Mouse (Mus musculus) neural tube, embryonic 15.5 days (tissue): ENCODE results near the gene Agap3. TPM values are rescaled to one million over a fixed set of nuclear protein-coding genes. Genes with fewer than 3 reads are reported as not detected.

Experiments used
- ATAC-seq: fragments of 200-750 bp; cut with Nextera tagmentation; 2 replicates; pipeline ENCODE4 v1.8.0; 2017; ENCODE audit warnings: mild to moderate bottlenecking, moderate TSS enrichment, moderate library complexity; ENCODE audit not compliant: low FRiP score
- H3K27ac ChIP-seq: fragments of 300-500 bp; sonication (generic); replicated peaks from 2 replicates; pipeline ENCODE4 v1.5.1; 2015; ENCODE audit warnings: mild to moderate bottlenecking, inconsistent platforms
- H3K27me3 ChIP-seq: fragments of 300-500 bp; sonication (generic); replicated peaks from 2 replicates; pipeline ENCODE4 v1.6.1; 2015; ENCODE audit warnings: inconsistent platforms
- H3K36me3 ChIP-seq: fragments of 300-500 bp; sonication (generic); 2 replicates; pipeline ENCODE4 v1.6.1; 2015; ENCODE audit warnings: inconsistent platforms
- H3K4me1 ChIP-seq: fragments of 300-500 bp; sonication (generic); 2 replicates; pipeline ENCODE4 v1.6.1; 2015; ENCODE audit warnings: inconsistent platforms
- H3K4me2 ChIP-seq: fragments of 300-500 bp; sonication (generic); 2 replicates; pipeline ENCODE4 v1.6.1; 2015; ENCODE audit warnings: inconsistent platforms, mild to moderate bottlenecking, moderate library complexity
- H3K4me3 ChIP-seq: fragments of 300-500 bp; sonication (generic); replicated peaks from 2 replicates; pipeline ENCODE4 v1.5.1; 2015; ENCODE audit warnings: mild to moderate bottlenecking, inconsistent platforms
- H3K9ac ChIP-seq: fragments of 300-500 bp; sonication (generic); replicated peaks from 2 replicates; pipeline ENCODE4 v1.6.1; 2015; ENCODE audit warnings: mild to moderate bottlenecking, inconsistent platforms
- H3K9me3 ChIP-seq: fragments of 300-500 bp; sonication (generic); replicated peaks from 2 replicates; pipeline ENCODE4 v1.6.1; 2016; ENCODE audit warnings: inconsistent platforms
- WGBS: fragments of 180-500 bp; shearing (Covaris S2); methylation state at CpG from one replicate; pipeline ENCODE4 v1.1.7; 2015; ENCODE audit warnings: mixed read lengths; 5-methylcytosine and 5-hydroxymethylcytosine counted together
- polyA plus RNA-seq: library from polyadenylated mRNA; unstranded; fragments of >200 nt; fragmentation: Nextera tagmentation; extraction: Ambion mirVana; gene quantifications from 2 replicates; pipeline ENCODE4 v1.2.1, GENCODE M21; 2015

The Agap3 gene
- 60.2 and 101 TPM in 2 replicates for polyA plus RNA-seq

GRCm38 (mm10) chr5:24452030-24452690 lies at the start of gene Agap3:
Agap3 (plus strand) TSS chr5:24452177.
- Histone ChIP-seq H3K4me3 (peak within 1 kb of the TSS; percentile 85), H3K4me1 (peaks cover 62% of the 10 kb centered on the region), H3K4me2 (peak within 1 kb of the TSS; percentile 91), H3K9me3 (no peaks in the 10 kb centered on the region), H3K9ac (peak within 1 kb of the TSS; percentile 85), H3K27me3 (0 out of 2 replicates have a peak, but pooled peaks cover 3% of the 10 kb centered on the region), H3K27ac (peak within 1 kb of the TSS; percentile 93), H3K36me3 (no peaks in the 10 kb centered on the region)
- under 1% methylated on average over 44 of the region's 85 CpGs for WGBS
- ATAC-seq = peak; percentile 14

- no peak overlapping the region for H3K4me2 ChIP-seq
- no peak overlapping the region for H3K4me3 ChIP-seq
- H3K9me3 ChIP-seq = no peaks in the 10 kb centered on the region
- no peak overlapping the region for H3K9ac ChIP-seq
- H3K4me1 ChIP-seq = peaks cover 6% of the 10 kb centered on the region; the same call in 1 of the 2 replicates
- WGBS = 79% methylated on average over 6 of the region's 6 CpGs
- no peak for ATAC-seq
- no peak overlapping the region for H3K27ac ChIP-seq
- no peaks in the 10 kb centered on the region for H3K27me3 ChIP-seq
- H3K36me3 ChIP-seq = peaks cover 38% of the 10 kb centered on the region
These were observed 47.2 kb upstream of the Agap3 start for GRCm38 (mm10) chr5:24404594-24405360.

GRCm38 (mm10) chr5:24405389-24405876 lies 46.5 kb upstream of the Agap3 start:
- no peak overlapping the region for H3K4me3 ChIP-seq
- H3K9ac ChIP-seq = no peak overlapping the region
- no peak for ATAC-seq
- peaks cover 36% of the 10 kb centered on the region for H3K36me3 ChIP-seq
- no peaks in the 10 kb centered on the region for H3K9me3 ChIP-seq
- 74% methylated on average over 3 of the region's 3 CpGs for WGBS
- no peak overlapping the region for H3K4me2 ChIP-seq
- no peaks in the 10 kb centered on the region for H3K27me3 ChIP-seq
- peaks cover 6% of the 10 kb centered on the region; the same call in 1 of the 2 replicates for H3K4me1 ChIP-seq
- no peak overlapping the region for H3K27ac ChIP-seq

GRCm38 (mm10) chr5:24408651-24409050 lies 43.3 kb upstream of the Agap3 start:
- no peak overlapping the region for H3K4me2 ChIP-seq
- ATAC-seq = no peak
- H3K9me3 ChIP-seq = no peaks in the 10 kb centered on the region
- WGBS = 92% methylated on average over 13 of the region's 13 CpGs
- H3K36me3 ChIP-seq = peaks cover 24% of the 10 kb centered on the region
- no peak overlapping the region for H3K27ac ChIP-seq
- H3K9ac ChIP-seq = no peak overlapping the region
- no peak overlapping the region for H3K4me3 ChIP-seq
- H3K27me3 ChIP-seq = no peaks in the 10 kb centered on the region
- no peaks in the 10 kb centered on the region for H3K4me1 ChIP-seq

GRCm38 (mm10) chr5:24409466-24409865 lies 42.5 kb upstream of the Agap3 start:
- Histone ChIP-seq H3K4me1 (no peaks in the 10 kb centered on the region), H3K36me3 (peaks cover 24% of the 10 kb centered on the region), H3K4me2 (no peak overlapping the region), H3K27me3 (no peaks in the 10 kb centered on the region), H3K4me3 (no peak overlapping the region), H3K27ac (no peak overlapping the region), H3K9me3 (no peaks in the 10 kb centered on the region), H3K9ac (no peak overlapping the region)
- 78% methylated on average over 2 of the region's 2 CpGs for WGBS
- no peak for ATAC-seq

GRCm38 (mm10) chr5:24412063-24412462 lies 39.9 kb upstream of the Agap3 start:
- 90% methylated on average over 2 of the region's 2 CpGs for WGBS
- ATAC-seq = no peak
- H3K4me1 ChIP-seq = peaks cover 12% of the 10 kb centered on the region
- peaks cover 5% of the 10 kb centered on the region for H3K36me3 ChIP-seq
- no peak overlapping the region for H3K27ac ChIP-seq
- H3K4me3 ChIP-seq = no peak overlapping the region
- no peaks in the 10 kb centered on the region for H3K27me3 ChIP-seq
- no peak overlapping the region for H3K4me2 ChIP-seq
- H3K9ac ChIP-seq = no peak overlapping the region
- no peaks in the 10 kb centered on the region for H3K9me3 ChIP-seq

- Histone ChIP-seq H3K4me3 (no peak within 1 kb of the TSS), H3K27ac (no peak within 1 kb of the TSS), H3K9ac (no peak within 1 kb of the TSS), H3K4me1 (peaks cover 12% of the 10 kb centered on the region), H3K27me3 (no peaks in the 10 kb centered on the region), H3K4me2 (no peak within 1 kb of the TSS), H3K9me3 (no peaks in the 10 kb centered on the region), H3K36me3 (peaks cover 3% of the 10 kb centered on the region)
- no peak for ATAC-seq
- WGBS = 52% methylated on average over 11 of the region's 11 CpGs
These were observed 38.8 kb upstream of the Agap3 start, which contains the start of gene Asic3 for GRCm38 (mm10) chr5:24413042-24413693. Asic3 (plus strand) TSS chr5:24413392.

- Histone ChIP-seq H3K9ac (no peak overlapping the region), H3K36me3 (peaks cover 11% of the 10 kb centered on the region), H3K4me1 (peaks cover 14% of the 10 kb centered on the region), H3K4me2 (no peak overlapping the region), H3K27me3 (no peaks in the 10 kb centered on the region), H3K27ac (no peak overlapping the region), H3K9me3 (no peaks in the 10 kb centered on the region), H3K4me3 (no peak overlapping the region)
- no peak for ATAC-seq
- 84% methylated on average over 13 of the region's 13 CpGs for WGBS
These were observed 38.0 kb upstream of the Agap3 start for GRCm38 (mm10) chr5:24413938-24414337.

- H3K4me3 ChIP-seq = no peak overlapping the region
- H3K27me3 ChIP-seq = no peaks in the 10 kb centered on the region
- WGBS = 5% methylated on average over 21 of the region's 21 CpGs
- no peaks in the 10 kb centered on the region for H3K9me3 ChIP-seq
- peak; percentile 66 for ATAC-seq
- H3K27ac ChIP-seq = no peak overlapping the region
- peaks cover 18% of the 10 kb centered on the region for H3K4me1 ChIP-seq
- peak overlapping the region; percentile 34 for H3K4me2 ChIP-seq
- H3K9ac ChIP-seq = no peak overlapping the region
- peaks cover 27% of the 10 kb centered on the region for H3K36me3 ChIP-seq
These were observed 35.7 kb upstream of the Agap3 start for GRCm38 (mm10) chr5:24416222-24416736.

GRCm38 (mm10) chr5:24417587-24417986 lies 34.4 kb upstream of the Agap3 start:
- 92% methylated on average over 10 of the region's 10 CpGs for WGBS
- Histone ChIP-seq H3K27me3 (no peaks in the 10 kb centered on the region), H3K4me2 (no peak overlapping the region), H3K4me1 (peaks cover 28% of the 10 kb centered on the region), H3K36me3 (peaks cover 31% of the 10 kb centered on the region), H3K4me3 (no peak overlapping the region), H3K9me3 (no peaks in the 10 kb centered on the region), H3K27ac (no peak overlapping the region), H3K9ac (no peak overlapping the region)
- no peak for ATAC-seq

- no peak for ATAC-seq
- Histone ChIP-seq H3K4me1 (peaks cover 48% of the 10 kb centered on the region), H3K4me3 (no peak overlapping the region), H3K4me2 (no peak overlapping the region), H3K9ac (no peak overlapping the region), H3K9me3 (no peaks in the 10 kb centered on the region), H3K27me3 (no peaks in the 10 kb centered on the region), H3K36me3 (peaks cover 31% of the 10 kb centered on the region), H3K27ac (no peak overlapping the region)
- 90% methylated on average over 9 of the region's 9 CpGs for WGBS
These were observed 31.6 kb upstream of the Agap3 start for GRCm38 (mm10) chr5:24420381-24420780.
